9 mouse cellular contexts compared by ENCODE assay signal in the genomic region with DNA sequence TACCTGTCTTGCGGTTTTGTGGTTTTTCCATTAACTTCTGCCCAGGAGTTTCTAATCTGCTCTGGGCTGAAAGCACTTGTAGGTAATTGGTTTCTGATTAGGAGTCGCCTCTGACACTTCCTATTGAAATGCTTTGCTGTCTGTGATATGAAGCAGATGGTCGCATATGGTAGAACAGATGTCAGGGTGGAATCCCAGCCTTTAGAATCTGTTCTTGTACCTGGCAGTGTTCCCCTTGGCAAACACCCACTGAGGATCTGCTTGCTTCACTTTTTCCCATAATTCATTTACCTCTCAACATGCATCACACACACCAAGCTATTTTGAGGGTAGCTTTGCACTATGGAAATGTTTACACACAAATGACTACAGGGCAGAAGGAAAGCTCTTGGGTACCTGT. TPM values are rescaled to one million over a fixed set of nuclear protein-coding genes. Genes with fewer than 3 reads are reported as not detected.
DNase-seq lines count a peak whose midpoint lies in the region; ATAC-seq and TF ChIP-seq lines count a peak whose summit lies in the region.
"Had no signal": no experiment of that assay in that cellular context is flagged by ENCODE, and none has a peak within 500 bp of the region (broad histone marks: within the 10 kb centered on the region; RNA-seq: fewer than 3 reads in every experiment).

No protein-coding gene starts in this region.

- no peak overlapping the region for H3K9ac ChIP-seq in heart, adult 2 months (ENCODE audit: low read depth, low read length)
- no peak overlapping the region for H3K9ac ChIP-seq in heart, postnatal 0 days (replicated peaks; ENCODE audit: low read depth, low read length)
- no peak overlapping the region for H3K9ac ChIP-seq in midbrain, embryonic 16.5 days (ENCODE audit: low read depth, low read length)
- no peak overlapping the region for H3K9ac ChIP-seq in kidney, embryonic 16.5 days (replicated peaks; ENCODE audit: low read length)
- H3K9ac ChIP-seq in intestine, embryonic 16.5 days (ENCODE audit: low read depth, low read length) = no peak overlapping the region
- H3K9ac ChIP-seq: limb, embryonic 12.5 days had no signal

- no peak for TF ChIP-seq POLR2A in heart, adult 2 months (IDR thresholded peaks at IDR 0.05; ENCODE audit: insufficient read depth, low read depth, low read length)

- no peaks in the 10 kb centered on the region; the same call in 1 of the 2 replicates for H3K36me3 ChIP-seq in heart, adult 2 months (ENCODE audit: control insufficient read depth, insufficient read depth, low read length)
- H3K36me3 ChIP-seq in heart, embryonic 10.5 days = no peaks in the 10 kb centered on the region
- no peaks in the 10 kb centered on the region for H3K36me3 ChIP-seq in heart, postnatal 0 days (replicated peaks; ENCODE audit: control insufficient read depth, insufficient read depth, low read length)
- no peaks in the 10 kb centered on the region for H3K36me3 ChIP-seq in midbrain, embryonic 16.5 days (ENCODE audit: control insufficient read depth, insufficient read depth, low read length)
- H3K36me3 ChIP-seq in kidney, embryonic 16.5 days (ENCODE audit: insufficient read depth, low read length) = no peaks in the 10 kb centered on the region
- no peaks in the 10 kb centered on the region for H3K36me3 ChIP-seq in intestine, embryonic 16.5 days (ENCODE audit: control insufficient read depth, insufficient read depth, low read length)
- H3K36me3 ChIP-seq: limb, embryonic 12.5 days had no signal

- WGBS in heart, adult 2 months = 41% methylated on average over 3 of the region's 3 CpGs
- 11% methylated on average over 3 of the region's 3 CpGs for WGBS in heart, embryonic 10.5 days
- 17% methylated on average over 3 of the region's 3 CpGs for WGBS in heart, postnatal 0 days
- 33% methylated on average over 3 of the region's 3 CpGs for WGBS in midbrain, embryonic 16.5 days
- 70% methylated on average over 3 of the region's 3 CpGs for whole genome bisulfite sequencing in kidney, embryonic 16.5 days
- 50% methylated on average over 3 of the region's 3 CpGs for WGBS in intestine, embryonic 16.5 days

- no peak for TF ChIP-seq CTCF in heart, adult 2 months (IDR thresholded peaks at IDR 0.05)
- no peak for TF ChIP-seq CTCF in heart, postnatal 0 days (IDR thresholded peaks at IDR 0.05; ENCODE audit: low read depth)

- H3K79me2 ChIP-seq in heart, adult 2 months (replicated peaks; ENCODE audit: control insufficient read depth, insufficient read depth, low read length) = peaks cover 2% of the 10 kb centered on the region

- no peak overlapping the region for H3K4me3 ChIP-seq in heart, adult 2 months
- no peak overlapping the region for H3K4me3 ChIP-seq in heart, embryonic 10.5 days
- no peak overlapping the region for H3K4me3 ChIP-seq in heart, postnatal 0 days (ENCODE audit: low read depth, low read length)
- no peak overlapping the region for H3K4me3 ChIP-seq in midbrain, embryonic 16.5 days (ENCODE audit: low read depth, low read length)
- no peak overlapping the region for H3K4me3 ChIP-seq in kidney, embryonic 16.5 days (ENCODE audit: low read length)
- no peak overlapping the region for H3K4me3 ChIP-seq in intestine, embryonic 16.5 days (ENCODE audit: low read length)
- H3K4me3 ChIP-seq: limb, embryonic 12.5 days had no signal

- peak; percentile 60 for ATAC-seq in heart, postnatal 0 days (ENCODE audit: insufficient read depth, low read depth)
- ATAC-seq in midbrain, embryonic 16.5 days = no peak; the same call in 1 of the 2 replicates
- ATAC-seq in kidney, embryonic 16.5 days (ENCODE audit: low FRiP score, low TSS enrichment) = no peak
- no peak for ATAC-seq in intestine, embryonic 16.5 days

- no peak overlapping the region for H3K27ac ChIP-seq in heart, adult 2 months
- no peak overlapping the region for H3K27ac ChIP-seq in heart, embryonic 10.5 days
- H3K27ac ChIP-seq in heart, postnatal 0 days (ENCODE audit: low read depth) = no peak overlapping the region
- H3K27ac ChIP-seq in midbrain, embryonic 16.5 days (ENCODE audit: low read length) = no peak overlapping the region
- H3K27ac ChIP-seq in kidney, embryonic 16.5 days (ENCODE audit: low read length) = no peak overlapping the region
- H3K27ac ChIP-seq in intestine, embryonic 16.5 days (ENCODE audit: low read length) = no peak overlapping the region
- H3K27ac ChIP-seq: limb, embryonic 12.5 days had no signal

- H3K9me3 ChIP-seq in heart, embryonic 10.5 days = no peaks in the 10 kb centered on the region
- H3K9me3 ChIP-seq in heart, postnatal 0 days (replicated peaks; ENCODE audit: control insufficient read depth, low read length) = no peaks in the 10 kb centered on the region
- no peaks in the 10 kb centered on the region for H3K9me3 ChIP-seq in midbrain, embryonic 16.5 days (replicated peaks; ENCODE audit: control insufficient read depth, low read length, poor library complexity, severe bottlenecking)
- no peaks in the 10 kb centered on the region for H3K9me3 ChIP-seq in kidney, embryonic 16.5 days (ENCODE audit: low read length)
- H3K9me3 ChIP-seq in intestine, embryonic 16.5 days (ENCODE audit: control insufficient read depth, low read length) = no peaks in the 10 kb centered on the region
- H3K9me3 ChIP-seq: limb, embryonic 12.5 days had no signal

- H3K4me2 ChIP-seq in heart, postnatal 0 days (ENCODE audit: low read depth, low read length) = no peak overlapping the region
- no peak overlapping the region for H3K4me2 ChIP-seq in midbrain, embryonic 16.5 days (ENCODE audit: low read length)
- H3K4me2 ChIP-seq in kidney, embryonic 16.5 days (replicated peaks; ENCODE audit: low read depth, low read length) = no peak overlapping the region
- no peak overlapping the region for H3K4me2 ChIP-seq in intestine, embryonic 16.5 days (ENCODE audit: low read depth, low read length)

- H3K27me3 ChIP-seq in heart, adult 2 months (ENCODE audit: control insufficient read depth, insufficient read depth, low read length) = no peaks in the 10 kb centered on the region
- no peaks in the 10 kb centered on the region for H3K27me3 ChIP-seq in heart, embryonic 10.5 days (ENCODE audit: insufficient read depth, poor library complexity, severe bottlenecking)
- H3K27me3 ChIP-seq in heart, postnatal 0 days (ENCODE audit: control insufficient read depth, insufficient read depth, low read length) = no peaks in the 10 kb centered on the region
- no peaks in the 10 kb centered on the region for H3K27me3 ChIP-seq in midbrain, embryonic 16.5 days (ENCODE audit: control insufficient read depth, insufficient read depth, low read depth, low read length)
- H3K27me3 ChIP-seq in kidney, embryonic 16.5 days (ENCODE audit: insufficient read depth, low read length) = no peaks in the 10 kb centered on the region
- H3K27me3 ChIP-seq in intestine, embryonic 16.5 days (replicated peaks; ENCODE audit: control insufficient read depth, insufficient read depth, low read length) = no peaks in the 10 kb centered on the region
- H3K27me3 ChIP-seq: limb, embryonic 12.5 days had no signal

- DNase-seq in heart, adult 2 months = peak; percentile 26 to 46
- DNase-seq in heart, embryonic 10.5 days (ENCODE audit: low spot score) = no peak
- DNase-seq in cerebellum, postnatal 10 days = peak; percentile 95 to 96
- peak; percentile 57 for DNase-seq in heart, postnatal 0 days (ENCODE audit: low spot score)
- DNase-seq in retina, postnatal 1 day = peak; percentile 65

- TF ChIP-seq EP300 in heart, adult 2 months (IDR thresholded peaks at IDR 0.05; ENCODE audit: insufficient read depth, low read depth, low read length) = no peak
- TF ChIP-seq EP300 in heart, postnatal 0 days (IDR thresholded peaks at IDR 0.05; ENCODE audit: low read depth) = 0 out of 2 replicates have a peak, but pooled peaks have one; percentile 13

- peaks cover 5% of the 10 kb centered on the region for H3K4me1 ChIP-seq in heart, adult 2 months (ENCODE audit: control insufficient read depth, insufficient read depth, low read length)
- peaks cover 56% of the 10 kb centered on the region for H3K4me1 ChIP-seq in heart, embryonic 10.5 days
- peaks cover 30% of the 10 kb centered on the region for H3K4me1 ChIP-seq in heart, postnatal 0 days (ENCODE audit: control insufficient read depth, insufficient read depth)
- 0 out of 2 replicates have a peak, but pooled peaks cover 5% of the 10 kb centered on the region for H3K4me1 ChIP-seq in midbrain, embryonic 16.5 days (ENCODE audit: control insufficient read depth, insufficient read depth, low read length)
- peaks cover 14% of the 10 kb centered on the region for H3K4me1 ChIP-seq in kidney, embryonic 16.5 days (ENCODE audit: insufficient read depth, low read length)
- peaks cover 14% of the 10 kb centered on the region for H3K4me1 ChIP-seq in intestine, embryonic 16.5 days (ENCODE audit: control insufficient read depth, insufficient read depth, low read length)

- intact Hi-C loops in heart, adult 2 months (cut with DNase I) = loop anchor here (5.0 kb wide), 1 partner anchor 46 kb away; the partner anchor contains the start of gene Pard3

RNA-seq across cellular contexts. Expression of gene Pard3, which starts 44.2 kb away (rescaled TPM):
- 10 to 100 TPM; 30.1 to 32.9 TPM for total RNA-seq in heart, adult 2 months (2021)
- 19.2 and 23.7 TPM in 2 replicates for polyA plus RNA-seq in heart, adult 2 months (2012; rRNA removed)
- 21.5 and 25.2 TPM in 2 replicates for polyA plus RNA-seq in heart, embryonic 10.5 days (2016; fragmentation: Nextera tagmentation; extraction: Ambion mirVana)
- total RNA-seq in heart, postnatal 0 days (2014; rRNA removed; ENCODE audit: low replicate concordance) = 13.8 and 30.6 TPM in 2 replicates
- 8.2 and 9.2 TPM in 2 replicates for polyA plus RNA-seq in heart, postnatal 0 days (2015; fragmentation: Nextera tagmentation; extraction: Ambion mirVana)
- polyA plus RNA-seq in midbrain, embryonic 16.5 days (2015; fragmentation: Nextera tagmentation; extraction: Ambion mirVana) = 14.5 and 14.6 TPM in 2 replicates
- 25.5 and 28.7 TPM in 2 replicates for polyA plus RNA-seq in kidney, embryonic 16.5 days (2015; fragmentation: Nextera tagmentation; extraction: Ambion mirVana)
- 17.3 and 19.1 TPM in 2 replicates for polyA plus RNA-seq in intestine, embryonic 16.5 days (2015; fragmentation: Nextera tagmentation; extraction: Ambion mirVana)
